ENCODE assay signal across 23 mouse cellular contexts in the genomic region with DNA sequence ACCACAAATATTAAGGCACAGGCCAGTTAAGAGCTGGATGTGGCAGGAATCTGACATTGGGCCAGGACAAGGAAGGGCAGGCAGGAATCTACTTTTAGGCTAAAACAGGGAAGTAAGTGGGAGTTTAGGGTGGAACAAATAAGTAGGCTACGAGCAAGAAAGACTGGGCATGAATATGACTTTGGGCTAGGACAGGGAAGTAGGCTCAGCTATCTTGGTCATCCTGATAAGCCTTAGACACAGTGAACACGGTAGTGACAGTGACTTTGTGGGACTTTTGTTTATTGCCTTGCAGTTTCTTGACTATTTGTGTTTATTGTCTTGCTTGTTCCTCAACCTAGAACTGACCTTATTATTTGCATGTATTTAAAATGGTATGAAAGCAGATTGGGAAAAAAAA. TPM values are rescaled to one million over a fixed set of nuclear protein-coding genes. Genes with fewer than 3 reads are reported as not detected.
DNase-seq lines count a peak whose midpoint lies in the region; ATAC-seq and TF ChIP-seq lines count a peak whose summit lies in the region.
"Had no signal": no experiment of that assay in that cellular context is flagged by ENCODE, and none has a peak within 500 bp of the region (broad histone marks: within the 10 kb centered on the region; RNA-seq: fewer than 3 reads in every experiment).

No protein-coding gene starts in this region.

- no peak for ATAC-seq in heart, embryonic 12.5 days (ENCODE audit: insufficient number of reproducible peaks, low FRiP score)
- ATAC-seq in heart, embryonic 16.5 days (replicated peaks; ENCODE audit: extremely low read depth, insufficient read depth, low FRiP score): no peak
- no peak for ATAC-seq in liver, postnatal 0 days
- ATAC-seq: activated CD4-positive, CD25-positive, alpha-beta regulatory T cell, adult 4 months; forebrain, embryonic 16.5 days; hindbrain, embryonic 16.5 days; inflammation-experienced regulatory T-cells, adult 6 months; intestine, postnatal 0 days; Patski had no signal

- no peaks in the 10 kb centered on the region for H3K9me3 ChIP-seq in heart, embryonic 12.5 days (replicated peaks)
- no peaks in the 10 kb centered on the region for H3K9me3 ChIP-seq in heart, embryonic 16.5 days (replicated peaks; ENCODE audit: control insufficient read depth, low read length)
- no peaks in the 10 kb centered on the region for H3K9me3 ChIP-seq in liver, postnatal 0 days (ENCODE audit: low read length)
- H3K9me3 ChIP-seq: embryonic facial prominence, embryonic 12.5 days; forebrain, embryonic 12.5 days; hindbrain, embryonic 12.5 days had no signal

- no peak overlapping the region for H3K4me3 ChIP-seq in gastrocnemius, adult 2 months
- H3K4me3 ChIP-seq in heart, embryonic 12.5 days: no peak overlapping the region
- H3K4me3 ChIP-seq in heart, embryonic 16.5 days (ENCODE audit: low read length): no peak overlapping the region
- no peak overlapping the region for H3K4me3 ChIP-seq in liver, postnatal 0 days (ENCODE audit: low read depth, low read length)
- H3K4me3 ChIP-seq: embryonic facial prominence, embryonic 12.5 days; forebrain, embryonic 12.5 days; hindbrain, embryonic 12.5 days had no signal

- peak overlapping the region; percentile 60 for H3K27ac ChIP-seq in gastrocnemius, adult 2 months
- peak overlapping the region; percentile 89 for H3K27ac ChIP-seq in heart, embryonic 12.5 days (ENCODE audit: poor library complexity, severe bottlenecking)
- peak overlapping the region; percentile 86 for H3K27ac ChIP-seq in heart, embryonic 16.5 days (ENCODE audit: low read length)
- peak overlapping the region; percentile 89 for H3K27ac ChIP-seq in liver, postnatal 0 days (ENCODE audit: low read depth)
- H3K27ac ChIP-seq: embryonic facial prominence, embryonic 12.5 days; forebrain, embryonic 12.5 days; hindbrain, embryonic 12.5 days had no signal

- intact Hi-C loops in gastrocnemius, adult 2 months (cut with DNase I): no loop called here
- intact Hi-C loops in heart, postnatal 14 days (cut with DNase I): no loop called here

- WGBS in heart, embryonic 12.5 days: 50% methylated on average over 2 of the region's 2 CpGs
- 59% methylated on average over 2 of the region's 2 CpGs for WGBS in heart, embryonic 16.5 days
- WGBS in liver, postnatal 0 days (ENCODE audit: insufficient replicate concordance): 62% methylated on average over 2 of the region's 2 CpGs

- TF ChIP-seq EP300 in liver, postnatal 0 days (IDR thresholded peaks at IDR 0.05; ENCODE audit: low read depth): no peak

- no peak for DNase-seq in gastrocnemius, adult 2 months
- no peak for DNase-seq in gastrocnemius, postnatal 10 days
- DNase-seq in heart, adult 11 months: no peak
- DNase-seq in heart, postnatal 14 days: no peak
- no peak for DNase-seq in liver, postnatal 0 days
- no peak for DNase-seq in liver
- DNase-seq: adrenal gland, postnatal 14 days; cerebellum, adult 8-10 months; cerebellum, postnatal 14 days; embryo, embryonic 11 days; gastrocnemius, postnatal 25 days; kidney, adult 8-10 months had no signal

- peaks cover 94% of the 10 kb centered on the region for H3K4me1 ChIP-seq in heart, embryonic 12.5 days (replicated peaks)
- peaks cover 88% of the 10 kb centered on the region for H3K4me1 ChIP-seq in heart, embryonic 16.5 days (ENCODE audit: control insufficient read depth, insufficient read depth, low read length)
- H3K4me1 ChIP-seq in liver, postnatal 0 days (ENCODE audit: insufficient read depth): peaks cover 43% of the 10 kb centered on the region

- no peaks in the 10 kb centered on the region for H3K27me3 ChIP-seq in heart, embryonic 12.5 days (replicated peaks)
- no peaks in the 10 kb centered on the region for H3K27me3 ChIP-seq in heart, embryonic 16.5 days (ENCODE audit: control insufficient read depth, insufficient read depth, low read length)
- H3K27me3 ChIP-seq in liver, postnatal 0 days (ENCODE audit: insufficient read depth, low read length): no peaks in the 10 kb centered on the region
- H3K27me3 ChIP-seq: embryonic facial prominence, embryonic 12.5 days; forebrain, embryonic 12.5 days; hindbrain, embryonic 12.5 days; Patski had no signal

- no peak overlapping the region for H3K4me2 ChIP-seq in heart, embryonic 12.5 days
- H3K4me2 ChIP-seq in heart, embryonic 16.5 days (ENCODE audit: low read depth, low read length): no peak overlapping the region
- no peak overlapping the region for H3K4me2 ChIP-seq in liver, postnatal 0 days (ENCODE audit: low read depth, low read length)
- H3K4me2 ChIP-seq: embryonic facial prominence, embryonic 12.5 days; forebrain, embryonic 12.5 days; hindbrain, embryonic 12.5 days had no signal

- TF ChIP-seq CTCF in gastrocnemius, adult 2 months (IDR thresholded peaks at IDR 0.05): no peak
- TF ChIP-seq CTCF in liver, postnatal 0 days (IDR thresholded peaks at IDR 0.05; ENCODE audit: low read depth): no peak

- H3K36me3 ChIP-seq in heart, embryonic 12.5 days: peaks cover 64% of the 10 kb centered on the region
- H3K36me3 ChIP-seq in heart, embryonic 16.5 days (ENCODE audit: control insufficient read depth, insufficient read depth): peaks cover 4% of the 10 kb centered on the region
- peaks cover 50% of the 10 kb centered on the region for H3K36me3 ChIP-seq in liver, postnatal 0 days (replicated peaks; ENCODE audit: insufficient read depth, low read length)

- no peak overlapping the region for H3K9ac ChIP-seq in heart, embryonic 12.5 days
- H3K9ac ChIP-seq in heart, embryonic 16.5 days (ENCODE audit: low read length): no peak overlapping the region
- no peak overlapping the region for H3K9ac ChIP-seq in liver, postnatal 0 days (replicated peaks)
- H3K9ac ChIP-seq: embryonic facial prominence, embryonic 12.5 days; forebrain, embryonic 12.5 days; hindbrain, embryonic 12.5 days had no signal

RNA-seq across cellular contexts. Expression of a gene that starts 10.8 kb away (rescaled TPM):
- total RNA-seq in gastrocnemius, adult 2 months (2021): 1 to 10 TPM; 5.1 to 7.3 TPM
- 10 to 100 TPM; 11.4 to 12.4 TPM for total RNA-seq in gastrocnemius, postnatal 10 days (2021)
- 101 and 112 TPM in 2 replicates for polyA plus RNA-seq in heart, embryonic 12.5 days (2016; fragmentation: Nextera tagmentation; extraction: Ambion mirVana)
- polyA plus RNA-seq in heart, embryonic 16.5 days (2015; fragmentation: Nextera tagmentation; extraction: Ambion mirVana): 101 and 104 TPM in 2 replicates
- total RNA-seq in heart, postnatal 14 days (2021): 10 to 100 TPM; 28.8 to 33.5 TPM
- polyA plus RNA-seq in liver, postnatal 0 days (2015; fragmentation: Nextera tagmentation; extraction: Ambion mirVana): 36.1 and 42.1 TPM in 2 replicates

RNA-seq across cellular contexts. Expression of a gene that starts 15.3 kb away (rescaled TPM):
- total RNA-seq in gastrocnemius, adult 2 months (2021): not detected
- total RNA-seq in gastrocnemius, postnatal 10 days (2021): under 1 TPM; 0.32 to 0.49 TPM
- polyA plus RNA-seq in heart, embryonic 12.5 days (2016; fragmentation: Nextera tagmentation; extraction: Ambion mirVana): 20.4 and 24.1 TPM in 2 replicates
- polyA plus RNA-seq in heart, embryonic 16.5 days (2015; fragmentation: Nextera tagmentation; extraction: Ambion mirVana): 13.3 and 14.1 TPM in 2 replicates
- total RNA-seq in heart, postnatal 14 days (2021): 1 to 10 TPM; 2.3 to 3.9 TPM
- 0.33 and 0.46 TPM in 2 replicates for polyA plus RNA-seq in liver, postnatal 0 days (2015; fragmentation: Nextera tagmentation; extraction: Ambion mirVana)

RNA-seq across cellular contexts. Expression of a gene that starts 15.4 kb away (rescaled TPM):
- total RNA-seq in gastrocnemius, adult 2 months (2021): 100 to 1,000 TPM; 110 to 121 TPM
- 100 to 1,000 TPM; 115 to 118 TPM for total RNA-seq in gastrocnemius, postnatal 10 days (2021)
- polyA plus RNA-seq in heart, embryonic 12.5 days (2016; fragmentation: Nextera tagmentation; extraction: Ambion mirVana): 80.0 and 87.6 TPM in 2 replicates
- 95.4 and 96.8 TPM in 2 replicates for polyA plus RNA-seq in heart, embryonic 16.5 days (2015; fragmentation: Nextera tagmentation; extraction: Ambion mirVana)
- total RNA-seq in heart, postnatal 14 days (2021): 100 to 1,000 TPM; 189 to 195 TPM
- polyA plus RNA-seq in liver, postnatal 0 days (2015; fragmentation: Nextera tagmentation; extraction: Ambion mirVana): 101 and 105 TPM in 2 replicates
